Mouse (Mus musculus) left cerebral cortex, adult 18-20 months (tissue): ENCODE data around the gene H2-T23. TPM values are rescaled to one million over a fixed set of nuclear protein-coding genes. Genes with fewer than 3 reads are reported as not detected.
"Not testable (repeated sequence)": the region's sequence is repeated elsewhere in the genome, so short reads cannot be mapped to it uniquely, and the experiment has no call there.

Experiments used
- DNase-seq, 2 experiments: peaks; one replicate each; pipeline ENCODE4 v3.0.0; 2021 to 2022; ENCODE audit warnings: low spot score in 2 of 2, mixed read lengths in 1 of 2
- total RNA-seq, 2 experiments: library from RNA; stranded (reverse); gene quantifications; 2 replicates each; pipeline ENCODE4 v1.2.3; 2021

H2-T23 gene
- total RNA-seq, 2 experiments from 2014 or later: 15.6 to 19.9 TPM

GRCm38 (mm10) chr17:36023710-36024654, 8.7 kb downstream of the H2-T23 start:
- no peak for DNase-seq

GRCm38 (mm10) chr17:36022922-36023321, 9.7 kb downstream of the H2-T23 start:
- DNase-seq: no peak

GRCm38 (mm10) chr17:36022098-36022497, 10.6 kb downstream of the H2-T23 start:
- DNase-seq: no peak

GRCm38 (mm10) chr17:36021309-36021708, 11.3 kb downstream of the H2-T23 start:
- no peak for DNase-seq

- DNase-seq: no peak
These were observed 12.2 kb downstream of the H2-T23 start, which contains the start of gene H2-T24 for GRCm38 (mm10) chr17:36020191-36021073. Gene H2-T24, minus strand, starts transcription at chr17:36020560.

- DNase-seq: no peak
These were observed 13.1 kb downstream of the H2-T23 start for GRCm38 (mm10) chr17:36019519-36019918.

- no peak for DNase-seq
These were observed 13.7 kb downstream of the H2-T23 start for GRCm38 (mm10) chr17:36018979-36019378.

- no peak for DNase-seq
These were observed 15.6 kb downstream of the H2-T23 start for GRCm38 (mm10) chr17:36017046-36017445.

GRCm38 (mm10) chr17:36014977-36015376, 17.7 kb downstream of the H2-T23 start:
- DNase-seq: no peak

GRCm38 (mm10) chr17:36004409-36004808, 28.2 kb downstream of the H2-T23 start:
- not testable (repeated sequence) for DNase-seq

- DNase-seq: no peak
These were observed 29.3 kb downstream of the H2-T23 start for GRCm38 (mm10) chr17:36003331-36003730.

- peak; percentile 58 to 61 for DNase-seq
These were observed 30.7 kb downstream of the H2-T23 start for GRCm38 (mm10) chr17:36001966-36002365.

- DNase-seq: no peak
These were observed 31.3 kb downstream of the H2-T23 start for GRCm38 (mm10) chr17:36001121-36001897.

GRCm38 (mm10) chr17:36000349-36000748, 32.3 kb downstream of the H2-T23 start:
- no peak for DNase-seq

- DNase-seq: no peak
These were observed 33.3 kb downstream of the H2-T23 start for GRCm38 (mm10) chr17:35999356-35999755.

- no peak for DNase-seq
These were observed 33.9 kb downstream of the H2-T23 start for GRCm38 (mm10) chr17:35998545-35999305.

- DNase-seq: no peak
These were observed 34.7 kb downstream of the H2-T23 start for GRCm38 (mm10) chr17:35997713-35998510.

- peak; percentile 95 to 99 for DNase-seq
These were observed 35.7 kb downstream of the H2-T23 start for GRCm38 (mm10) chr17:35996949-35997348.

- DNase-seq: no peak
These were observed 37.8 kb downstream of the H2-T23 start for GRCm38 (mm10) chr17:35994879-35995240.
